Mouse (Mus musculus): ENCODE measurements at regions not wholly inside any gene's neighbourhood (a gene's known extent, or its start where the extent isn't known, plus 50 kb on each side); places are given as distances from the start of the nearest gene placed in this dataset.
A peak's percentile ranks its signal among the peaks of the same experiment; 100 is the strongest.

GRCm38 (mm10) chr16:62650856-62651255 lies 135.8 kb downstream of the Nsun3 start:
- Histone ChIP-seq H3K27me3 (ENCODE audit: insufficient read depth, low read length) (no peaks in the 10 kb centered on the region), H3K4me3 (ENCODE audit: low read depth, low read length) (no peak overlapping the region), H3K9ac (replicated peaks; ENCODE audit: low read length, poor library complexity, severe bottlenecking) (no peak overlapping the region), H3K27ac (ENCODE audit: low read depth, low read length) (no peak overlapping the region), H3K4me2 (ENCODE audit: low read depth, low read length, poor library complexity, severe bottlenecking) (no peak overlapping the region), H3K4me1 (ENCODE audit: insufficient read depth, low read length) (no peaks in the 10 kb centered on the region), H3K36me3 (ENCODE audit: insufficient read depth, low read length) (no peaks in the 10 kb centered on the region), H3K9me3 (ENCODE audit: low read length) (no peaks in the 10 kb centered on the region)
- no peak for TF ChIP-seq CTCF (IDR thresholded peaks at IDR 0.05)
- WGBS, result 82% methylated on average over 7 of the region's 7 CpGs
- ATAC-seq (ENCODE audit: low FRiP score) (no peak), DNase-seq (ENCODE audit: low spot score) (no peak)

- no peaks in the 10 kb centered on the region for H3K27me3 ChIP-seq (ENCODE audit: insufficient read depth, low read length)
- DNase-seq (ENCODE audit: low spot score) (peak; percentile 24), ATAC-seq (ENCODE audit: low FRiP score) (no peak)
- H3K27ac ChIP-seq (ENCODE audit: low read depth, low read length), result no peak overlapping the region
- no peaks in the 10 kb centered on the region for H3K4me1 ChIP-seq (ENCODE audit: insufficient read depth, low read length)
- no peaks in the 10 kb centered on the region for H3K36me3 ChIP-seq (ENCODE audit: insufficient read depth, low read length)
- WGBS, result 26% methylated on average over 8 of the region's 8 CpGs
- no peak overlapping the region for H3K4me3 ChIP-seq (ENCODE audit: low read depth, low read length)
- H3K9me3 ChIP-seq (ENCODE audit: low read length), result no peaks in the 10 kb centered on the region
- TF ChIP-seq CTCF (IDR thresholded peaks at IDR 0.05), result no peak
- H3K4me2 ChIP-seq (ENCODE audit: low read depth, low read length, poor library complexity, severe bottlenecking), result no peak overlapping the region
- H3K9ac ChIP-seq (replicated peaks; ENCODE audit: low read length, poor library complexity, severe bottlenecking), result no peak overlapping the region
Observed at GRCm38 (mm10) chr16:62648326-62648725, 138.3 kb downstream of the Nsun3 start.

GRCm38 (mm10) chr16:62646113-62646512 lies 140.5 kb downstream of the Nsun3 start:
- Histone ChIP-seq H3K4me2 (ENCODE audit: low read depth, low read length, poor library complexity, severe bottlenecking) (no peak overlapping the region), H3K27me3 (ENCODE audit: insufficient read depth, low read length) (no peaks in the 10 kb centered on the region), H3K36me3 (ENCODE audit: insufficient read depth, low read length) (no peaks in the 10 kb centered on the region), H3K4me1 (ENCODE audit: insufficient read depth, low read length) (no peaks in the 10 kb centered on the region), H3K27ac (ENCODE audit: low read depth, low read length) (no peak overlapping the region), H3K4me3 (ENCODE audit: low read depth, low read length) (no peak overlapping the region), H3K9ac (replicated peaks; ENCODE audit: low read length, poor library complexity, severe bottlenecking) (no peak overlapping the region), H3K9me3 (ENCODE audit: low read length) (no peaks in the 10 kb centered on the region)
- peak; percentile 74 for TF ChIP-seq CTCF (IDR thresholded peaks at IDR 0.05)
- ATAC-seq (ENCODE audit: low FRiP score), result no peak
- DNase-seq (ENCODE audit: low spot score), result peak; percentile 57
- WGBS, result 77% methylated on average over 1 of the region's 1 CpGs

GRCm38 (mm10) chr16:62642859-62643403 lies 143.7 kb downstream of the Nsun3 start:
- H3K9me3 ChIP-seq (ENCODE audit: low read length), result no peaks in the 10 kb centered on the region
- no peak overlapping the region for H3K4me3 ChIP-seq (ENCODE audit: low read depth, low read length)
- H3K27ac ChIP-seq (ENCODE audit: low read depth, low read length), result no peak overlapping the region
- H3K4me2 ChIP-seq (ENCODE audit: low read depth, low read length, poor library complexity, severe bottlenecking), result no peak overlapping the region
- no peaks in the 10 kb centered on the region for H3K36me3 ChIP-seq (ENCODE audit: insufficient read depth, low read length)
- H3K4me1 ChIP-seq (ENCODE audit: insufficient read depth, low read length), result no peaks in the 10 kb centered on the region
- DNase-seq (ENCODE audit: low spot score) (no peak), ATAC-seq (ENCODE audit: low FRiP score) (no peak)
- no peaks in the 10 kb centered on the region for H3K27me3 ChIP-seq (ENCODE audit: insufficient read depth, low read length)
- 82% methylated on average over 10 of the region's 10 CpGs for WGBS
- TF ChIP-seq CTCF (IDR thresholded peaks at IDR 0.05), result no peak
- H3K9ac ChIP-seq (replicated peaks; ENCODE audit: low read length, poor library complexity, severe bottlenecking), result no peak overlapping the region

- ATAC-seq (ENCODE audit: low FRiP score), result no peak
- no peak for DNase-seq (ENCODE audit: low spot score)
Observed at GRCm38 (mm10) chr16:62623938-62624337, 162.7 kb downstream of the Nsun3 start.

GRCm38 (mm10) chr16:62610873-62611272 lies 175.7 kb downstream of the Nsun3 start:
- ATAC-seq (ENCODE audit: low FRiP score), result no peak
- Histone ChIP-seq H3K4me3 (ENCODE audit: low read depth, low read length) (no peak overlapping the region), H3K4me2 (ENCODE audit: low read depth, low read length, poor library complexity, severe bottlenecking) (no peak overlapping the region), H3K27me3 (ENCODE audit: insufficient read depth, low read length) (no peaks in the 10 kb centered on the region), H3K27ac (ENCODE audit: low read depth, low read length) (no peak overlapping the region), H3K9me3 (ENCODE audit: low read length) (no peaks in the 10 kb centered on the region), H3K36me3 (ENCODE audit: insufficient read depth, low read length) (no peaks in the 10 kb centered on the region), H3K4me1 (ENCODE audit: insufficient read depth, low read length) (no peaks in the 10 kb centered on the region), H3K9ac (replicated peaks; ENCODE audit: low read length, poor library complexity, severe bottlenecking) (no peak overlapping the region)
- WGBS, result 91% methylated on average over 5 of the region's 5 CpGs
- no peak for DNase-seq (ENCODE audit: low spot score)
- TF ChIP-seq CTCF (IDR thresholded peaks at IDR 0.05), result no peak

More at GRCm38 (mm10) chr16:62623938-62624337, 162.7 kb downstream of the Nsun3 start:
- Histone ChIP-seq H3K27ac (ENCODE audit: low read depth, low read length) (no peak overlapping the region), H3K4me1 (ENCODE audit: insufficient read depth, low read length) (no peaks in the 10 kb centered on the region), H3K27me3 (ENCODE audit: insufficient read depth, low read length) (no peaks in the 10 kb centered on the region), H3K4me3 (ENCODE audit: low read depth, low read length) (no peak overlapping the region), H3K4me2 (ENCODE audit: low read depth, low read length, poor library complexity, severe bottlenecking) (no peak overlapping the region), H3K9ac (replicated peaks; ENCODE audit: low read length, poor library complexity, severe bottlenecking) (no peak overlapping the region), H3K36me3 (ENCODE audit: insufficient read depth, low read length) (no peaks in the 10 kb centered on the region), H3K9me3 (ENCODE audit: low read length) (no peaks in the 10 kb centered on the region)
- 52% methylated on average over 6 of the region's 6 CpGs for WGBS
- TF ChIP-seq CTCF (IDR thresholded peaks at IDR 0.05), result no peak
